8 mouse cellular contexts compared by ENCODE assay signal in the genomic region with DNA sequence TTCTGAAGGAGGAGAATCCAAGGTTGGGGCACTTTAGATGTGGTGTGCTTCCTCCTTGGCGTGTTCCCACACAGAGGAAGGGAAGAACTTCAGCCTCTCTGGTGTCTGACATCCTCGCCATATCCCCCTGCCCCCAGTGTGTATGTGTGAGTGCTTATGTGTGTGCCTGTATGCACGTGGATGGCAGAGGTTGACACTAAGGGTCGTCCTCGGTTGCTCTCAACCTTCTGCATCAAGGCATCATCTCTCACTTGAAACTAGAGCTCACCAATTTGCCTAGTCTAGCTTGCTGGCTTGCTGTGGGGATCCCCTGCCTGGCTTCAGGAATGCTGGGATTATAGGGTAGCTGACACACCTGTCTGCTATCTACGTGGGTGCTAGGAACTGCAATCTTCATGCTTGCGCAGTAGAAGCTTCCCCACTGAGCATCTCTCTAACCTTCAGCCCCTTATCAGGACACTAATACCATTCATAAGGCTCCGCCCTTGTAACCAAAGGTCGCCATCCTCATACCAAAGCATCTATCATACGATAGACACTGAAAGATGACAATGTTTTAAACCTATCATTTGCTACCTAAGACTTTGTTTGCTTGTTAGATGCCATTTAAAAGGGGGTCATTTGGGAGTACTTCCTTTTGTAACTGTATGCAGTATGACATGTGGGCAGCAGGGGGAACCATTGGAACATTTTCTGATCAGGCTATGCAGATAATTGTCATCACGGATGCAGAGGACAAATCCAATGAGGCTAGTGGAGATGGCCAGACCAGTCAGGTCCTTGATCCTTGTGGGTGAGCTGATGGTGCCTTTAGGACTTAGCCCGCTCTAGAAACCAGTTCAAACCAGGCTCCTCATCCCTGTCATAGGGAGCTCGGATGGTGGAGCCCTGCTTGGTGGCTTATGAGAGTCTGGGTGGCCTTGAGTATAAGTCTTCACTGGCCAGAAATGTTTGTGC. TPM values are rescaled to one million over a fixed set of nuclear protein-coding genes. Genes with fewer than 3 reads are reported as not detected.
DNase-seq lines count a peak whose midpoint lies in the region; ATAC-seq and TF ChIP-seq lines count a peak whose summit lies in the region.

No protein-coding gene starts in this region.

- no peak overlapping the region for H3K4me3 ChIP-seq in embryonic facial prominence, embryonic 14.5 days (ENCODE audit: low read depth, low read length)
- no peak overlapping the region for H3K4me3 ChIP-seq in layer of hippocampus, adult 2 months
- no peak overlapping the region for H3K4me3 ChIP-seq in lung, embryonic 15.5 days

- peak; percentile 32 to 63 for DNase-seq in CD8-positive naive resting alpha-beta T cell, adult 2 months (ENCODE audit: low read depth in 2 of 2, low spot score in 2 of 2)
- peak; percentile 75 for DNase-seq in adrenal gland, postnatal 10 days
- DNase-seq in embryonic facial prominence, embryonic 14.5 days (ENCODE audit: low spot score): peak; percentile 61
- peak; percentile 79 for DNase-seq in heart, postnatal 4 days
- DNase-seq in layer of hippocampus, adult 2 months (ENCODE audit: low spot score in 2 of 2): peak; percentile 62 to 68
- DNase-seq in ovary, postnatal 14 days (ENCODE audit: low spot score): peak; percentile 55
- DNase-seq in thymus, postnatal 14 days: peak; percentile 78

- WGBS in embryonic facial prominence, embryonic 14.5 days: 50% methylated on average over 13 of the region's 13 CpGs
- WGBS in lung, embryonic 15.5 days: 46% methylated on average over 13 of the region's 13 CpGs

- no peak overlapping the region for H3K27ac ChIP-seq in embryonic facial prominence, embryonic 14.5 days (replicated peaks; ENCODE audit: low read depth, low read length)
- no peak overlapping the region for H3K27ac ChIP-seq in layer of hippocampus, adult 2 months
- no peak overlapping the region for H3K27ac ChIP-seq in lung, embryonic 15.5 days

- TF ChIP-seq CTCF in layer of hippocampus, adult 2 months (conservative IDR thresholded peaks at IDR 0.05): peak; percentile 89

- H3K4me2 ChIP-seq in embryonic facial prominence, embryonic 14.5 days (ENCODE audit: low read depth, low read length): no peak overlapping the region
- no peak overlapping the region for H3K4me2 ChIP-seq in lung, embryonic 15.5 days

- H3K9me3 ChIP-seq in embryonic facial prominence, embryonic 14.5 days (ENCODE audit: control insufficient read depth, low read length): no peaks in the 10 kb centered on the region
- no peaks in the 10 kb centered on the region for H3K9me3 ChIP-seq in lung, embryonic 15.5 days

- peak; percentile 54; the same call in 1 of the 2 replicates for ATAC-seq in embryonic facial prominence, embryonic 14.5 days (ENCODE audit: low read depth)
- peak; percentile 74 for ATAC-seq in lung, embryonic 15.5 days (ENCODE audit: borderline replicate concordance, extremely low read depth, low FRiP score, low TSS enrichment)

- 0 out of 2 replicates have a peak, but pooled peaks cover 5% of the 10 kb centered on the region for H3K36me3 ChIP-seq in embryonic facial prominence, embryonic 14.5 days (ENCODE audit: control insufficient read depth, insufficient read depth, low read length)
- no peaks in the 10 kb centered on the region for H3K36me3 ChIP-seq in lung, embryonic 15.5 days

- no peaks in the 10 kb centered on the region for H3K27me3 ChIP-seq in embryonic facial prominence, embryonic 14.5 days (replicated peaks; ENCODE audit: control insufficient read depth, insufficient read depth, low read length)
- no peaks in the 10 kb centered on the region for H3K27me3 ChIP-seq in lung, embryonic 15.5 days

- no peaks in the 10 kb centered on the region for H3K4me1 ChIP-seq in embryonic facial prominence, embryonic 14.5 days (ENCODE audit: control insufficient read depth, insufficient read depth, low read length)
- H3K4me1 ChIP-seq in lung, embryonic 15.5 days: no peaks in the 10 kb centered on the region

- no peak overlapping the region for H3K9ac ChIP-seq in embryonic facial prominence, embryonic 14.5 days (ENCODE audit: low read depth, low read length)
- H3K9ac ChIP-seq in lung, embryonic 15.5 days: no peak overlapping the region

RNA-seq across cellular contexts. Expression of a gene that starts 21.7 kb away (rescaled TPM):
- 10 to 100 TPM; 51.4 to 62.7 TPM for total RNA-seq in adrenal gland, postnatal 10 days (2021)
- 53.9 and 55.2 TPM in 2 replicates for polyA plus RNA-seq in embryonic facial prominence, embryonic 14.5 days (2014; fragmentation: Nextera tagmentation; extraction: Ambion mirVana)
- total RNA-seq in heart, postnatal 4 days (2021): 10 to 100 TPM; 36.3 to 38.4 TPM
- 10 to 100 TPM; 89.8 to 91.3 TPM for total RNA-seq in layer of hippocampus, adult 2 months (2021)
- 43.9 and 44.2 TPM in 2 replicates for polyA plus RNA-seq in lung, embryonic 15.5 days (2015; fragmentation: Nextera tagmentation; extraction: Ambion mirVana)
